Mouse (Mus musculus): ENCODE data around the gene Gm49450. TPM values are rescaled to one million over a fixed set of nuclear protein-coding genes. Genes with fewer than 3 reads are reported as not detected.
A peak's percentile ranks its signal among the peaks of the same experiment; 100 is the strongest.

Gm49450 gene
- polyA plus RNA-seq, 1 experiment = 0.22 TPM

GRCm38 (mm10) chr15:98983431-98984081, 30.2 kb upstream of the Gm49450 start:
- TF ChIP-seq USF1 (IDR thresholded peaks at IDR 0.05; ENCODE audit: low read depth) = no peak
- TF ChIP-seq CTCF (IDR thresholded peaks at IDR 0.05; ENCODE audit: control insufficient read depth, insufficient read depth, insufficient read length) = no peak
- no peak for TF ChIP-seq CEBPB (IDR thresholded peaks at IDR 0.05; ENCODE audit: low read depth)
- TF ChIP-seq MYOD1 (IDR thresholded peaks at IDR 0.05; ENCODE audit: control insufficient read depth, insufficient read length, low read depth) = no peak
- no peak for TF ChIP-seq MYOG (IDR thresholded peaks at IDR 0.05; ENCODE audit: control insufficient read depth, extremely low read depth, insufficient read length)
- no peak for TF ChIP-seq FOSL1 (IDR thresholded peaks at IDR 0.05; ENCODE audit: insufficient read depth, low read length, poor library complexity, severe bottlenecking)
- no peak for TF ChIP-seq MAX (IDR thresholded peaks at IDR 0.05)
- H3K4me3 ChIP-seq (ENCODE audit: insufficient read depth, poor library complexity, severe bottlenecking) = no peak overlapping the region
- no peaks in the 10 kb centered on the region for H3K27me3 ChIP-seq (ENCODE audit: control insufficient read depth, insufficient read depth, insufficient read length)
- peaks cover 4% of the 10 kb centered on the region for H3K79me2 ChIP-seq (ENCODE audit: control insufficient read depth, insufficient read depth)
- H3ac ChIP-seq (ENCODE audit: control insufficient read depth, insufficient read length, low read depth) = no peak overlapping the region
- H3K36me3 ChIP-seq (ENCODE audit: control insufficient read depth, insufficient read depth) = no peaks in the 10 kb centered on the region
- H3K79me3 ChIP-seq (ENCODE audit: low read depth) = no peaks in the 10 kb centered on the region

- no peak for TF ChIP-seq MYOD1 (IDR thresholded peaks at IDR 0.05; ENCODE audit: control insufficient read depth, insufficient read length, low read depth)
- TF ChIP-seq CTCF (IDR thresholded peaks at IDR 0.05; ENCODE audit: control insufficient read depth, insufficient read depth, insufficient read length) = no peak
- TF ChIP-seq USF1 (IDR thresholded peaks at IDR 0.05; ENCODE audit: low read depth) = no peak
- no peak for TF ChIP-seq MYOG (IDR thresholded peaks at IDR 0.05; ENCODE audit: control insufficient read depth, extremely low read depth, insufficient read length)
- Histone ChIP-seq H3K79me2 (ENCODE audit: control insufficient read depth, insufficient read depth) (peaks cover 4% of the 10 kb centered on the region), H3ac (ENCODE audit: control insufficient read depth, insufficient read length, low read depth) (no peak overlapping the region), H3K79me3 (ENCODE audit: low read depth) (no peaks in the 10 kb centered on the region), H3K4me3 (ENCODE audit: insufficient read depth, poor library complexity, severe bottlenecking) (no peak overlapping the region), H3K27me3 (ENCODE audit: control insufficient read depth, insufficient read depth, insufficient read length) (no peaks in the 10 kb centered on the region), H3K36me3 (ENCODE audit: control insufficient read depth, insufficient read depth) (no peaks in the 10 kb centered on the region)
Observed at GRCm38 (mm10) chr15:98982100-98982499, 28.7 kb upstream of the Gm49450 start.

DNA sequence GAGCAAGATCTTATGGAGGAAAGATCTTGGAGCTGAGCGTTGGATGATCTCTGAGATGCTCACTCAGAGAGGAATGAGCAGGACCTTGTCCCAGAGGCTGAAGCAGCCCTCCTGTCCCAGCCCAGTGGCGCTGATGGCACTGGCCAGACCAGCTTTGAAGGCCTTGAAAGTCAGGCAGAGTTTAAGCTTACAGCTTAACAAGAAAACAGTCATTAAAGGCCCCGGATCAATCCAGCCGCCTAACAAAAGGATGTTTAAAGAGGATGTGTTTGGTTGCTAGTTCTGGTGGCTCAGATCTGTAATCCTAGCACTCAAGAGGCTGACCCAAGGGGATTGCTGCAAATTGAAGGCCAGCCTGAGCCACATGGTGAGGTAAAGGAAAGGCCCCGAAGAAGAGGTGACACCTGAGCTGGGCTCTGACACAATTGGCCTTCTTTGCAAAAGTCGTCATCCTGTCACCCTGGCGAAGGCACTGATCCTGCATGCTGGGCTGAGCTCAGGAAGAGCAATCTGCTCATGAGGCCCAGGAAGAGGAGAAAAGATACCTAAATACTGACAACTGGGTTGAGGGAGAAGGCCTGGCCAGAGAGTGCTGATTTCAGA, 26.8 kb upstream of the Gm49450 start:
- Histone ChIP-seq H3K36me3 (ENCODE audit: control insufficient read depth, insufficient read depth) (no peaks in the 10 kb centered on the region), H3K4me3 (ENCODE audit: insufficient read depth, poor library complexity, severe bottlenecking) (no peak overlapping the region), H3ac (ENCODE audit: control insufficient read depth, insufficient read length, low read depth) (no peak overlapping the region), H3K79me3 (ENCODE audit: low read depth) (no peaks in the 10 kb centered on the region), H3K27me3 (ENCODE audit: control insufficient read depth, insufficient read depth, insufficient read length) (no peaks in the 10 kb centered on the region), H3K79me2 (ENCODE audit: control insufficient read depth, insufficient read depth) (peaks cover 4% of the 10 kb centered on the region)
- TF ChIP-seq MAX (IDR thresholded peaks at IDR 0.05) (no peak), MYOD1 (IDR thresholded peaks at IDR 0.05; ENCODE audit: control insufficient read depth, insufficient read length, low read depth) (no peak), MYOG (IDR thresholded peaks at IDR 0.05; ENCODE audit: control insufficient read depth, extremely low read depth, insufficient read length) (no peak), CEBPB (IDR thresholded peaks at IDR 0.05; ENCODE audit: low read depth) (no peak)

DNA sequence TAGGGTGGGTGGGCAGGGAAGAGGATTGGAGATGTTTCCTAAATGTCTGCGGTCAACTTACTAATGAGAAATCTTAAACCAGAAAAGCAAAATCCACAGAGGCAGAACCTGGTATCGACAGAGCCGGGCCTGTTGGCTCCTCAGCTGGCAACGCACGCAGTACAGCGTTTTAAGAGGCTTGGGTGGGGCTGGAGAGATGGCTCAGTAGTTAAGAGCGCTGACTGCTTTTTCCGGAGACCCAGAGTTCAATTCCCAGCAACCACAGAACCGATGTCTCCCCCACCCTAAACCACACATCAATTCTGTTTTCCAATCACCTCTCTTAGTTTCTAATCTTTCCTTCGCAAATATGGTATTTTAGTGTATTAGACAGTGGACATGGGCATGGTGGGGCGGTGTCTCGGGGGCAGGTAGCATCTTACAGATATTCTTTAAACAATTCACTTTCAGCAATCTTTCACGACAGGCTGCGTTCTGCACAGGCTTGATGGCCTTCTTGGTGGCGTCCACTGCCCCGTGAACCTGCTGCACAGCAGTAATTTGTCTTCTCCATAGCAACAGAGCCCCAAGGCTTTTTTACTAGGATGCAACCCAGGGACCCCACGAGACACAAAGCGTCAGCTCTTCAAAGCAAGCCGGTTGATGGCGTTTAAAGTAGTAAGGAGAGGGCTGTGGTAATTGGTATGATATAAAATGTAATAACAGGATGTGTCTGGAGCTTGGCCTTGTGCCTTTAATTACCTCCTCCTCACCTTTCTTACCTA, 25.2 kb upstream of the Gm49450 start:
- no peaks in the 10 kb centered on the region for H3K27me3 ChIP-seq (ENCODE audit: control insufficient read depth, insufficient read depth, insufficient read length)
- no peak overlapping the region for H3ac ChIP-seq (ENCODE audit: control insufficient read depth, insufficient read length, low read depth)
- no peaks in the 10 kb centered on the region for H3K36me3 ChIP-seq (ENCODE audit: control insufficient read depth, insufficient read depth)
- H3K79me3 ChIP-seq (ENCODE audit: low read depth) = no peaks in the 10 kb centered on the region
- H3K4me3 ChIP-seq (ENCODE audit: insufficient read depth, poor library complexity, severe bottlenecking) = no peak overlapping the region
- TF ChIP-seq CTCF (IDR thresholded peaks at IDR 0.05; ENCODE audit: control insufficient read depth, insufficient read depth, insufficient read length) (no peak), FOSL1 (IDR thresholded peaks at IDR 0.05; ENCODE audit: insufficient read depth, low read length, poor library complexity, severe bottlenecking) (no peak), MAX (IDR thresholded peaks at IDR 0.05) (no peak), CEBPB (IDR thresholded peaks at IDR 0.05; ENCODE audit: low read depth) (no peak), USF1 (IDR thresholded peaks at IDR 0.05; ENCODE audit: low read depth) (no peak), MYOD1 (IDR thresholded peaks at IDR 0.05; ENCODE audit: control insufficient read depth, insufficient read length, low read depth) (no peak), MYOG (IDR thresholded peaks at IDR 0.05; ENCODE audit: control insufficient read depth, extremely low read depth, insufficient read length) (no peak)
- H3K79me2 ChIP-seq (ENCODE audit: control insufficient read depth, insufficient read depth) = no peaks in the 10 kb centered on the region

DNA sequence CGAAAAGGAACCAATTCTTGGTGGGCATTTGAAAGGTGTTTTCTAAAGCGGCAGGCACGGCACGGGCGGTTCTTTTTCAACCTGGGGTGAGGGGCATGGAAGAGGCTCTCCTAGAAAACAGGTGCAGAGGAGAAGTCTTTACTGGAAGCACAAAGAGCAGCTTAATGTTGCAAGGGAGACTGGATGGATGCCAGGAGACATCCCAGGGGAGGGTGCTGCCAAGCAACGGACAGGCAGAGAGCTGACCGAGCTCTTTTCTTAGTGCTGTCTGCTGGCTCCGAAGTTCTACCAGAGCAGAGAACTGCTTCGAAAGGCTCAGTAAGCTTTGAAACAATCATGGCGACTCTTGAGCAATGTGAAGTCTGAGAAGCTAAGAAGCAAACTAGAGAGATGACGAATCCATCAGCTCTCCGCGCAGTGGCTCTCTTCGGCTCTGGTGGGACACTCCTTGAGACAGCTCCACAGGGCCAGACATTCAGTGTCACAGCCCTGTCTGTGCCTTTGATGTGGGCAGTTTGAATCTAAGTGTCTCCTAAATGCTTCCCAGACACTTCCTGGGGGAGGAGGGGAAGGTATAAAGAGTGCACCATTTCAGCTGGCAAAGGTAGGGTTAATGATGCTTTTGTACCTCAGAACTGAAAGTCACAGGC, 24.5 kb upstream of the Gm49450 start:
- H3K79me2 ChIP-seq (ENCODE audit: control insufficient read depth, insufficient read depth) = no peaks in the 10 kb centered on the region
- H3K79me3 ChIP-seq (ENCODE audit: low read depth) = no peaks in the 10 kb centered on the region
- H3K4me3 ChIP-seq (ENCODE audit: insufficient read depth, poor library complexity, severe bottlenecking) = no peak overlapping the region
- no peaks in the 10 kb centered on the region for H3K36me3 ChIP-seq (ENCODE audit: control insufficient read depth, insufficient read depth)
- H3K27me3 ChIP-seq (ENCODE audit: control insufficient read depth, insufficient read depth, insufficient read length) = no peaks in the 10 kb centered on the region
- H3ac ChIP-seq (ENCODE audit: control insufficient read depth, insufficient read length, low read depth) = no peak overlapping the region
- no peak for TF ChIP-seq CTCF (IDR thresholded peaks at IDR 0.05; ENCODE audit: control insufficient read depth, insufficient read depth, insufficient read length)
- TF ChIP-seq MYOG (IDR thresholded peaks at IDR 0.05; ENCODE audit: control insufficient read depth, extremely low read depth, insufficient read length) = no peak
- no peak for TF ChIP-seq FOSL1 (IDR thresholded peaks at IDR 0.05; ENCODE audit: insufficient read depth, low read length, poor library complexity, severe bottlenecking)
- TF ChIP-seq CEBPB (IDR thresholded peaks at IDR 0.05; ENCODE audit: low read depth) = peak; percentile 30
- peak; percentile 41 for TF ChIP-seq MYOD1 (IDR thresholded peaks at IDR 0.05; ENCODE audit: control insufficient read depth, insufficient read length, low read depth)
